Mouse (Mus musculus): Measurements from ENCODE around the gene Gm10097.

- TF ChIP-seq CTCF (IDR thresholded peaks at IDR 0.05) (no peak), POLR2A (IDR thresholded peaks at IDR 0.05; ENCODE audit: insufficient read depth, low read depth, low read length) (no peak), EP300 (IDR thresholded peaks at IDR 0.05; ENCODE audit: insufficient read depth, low read depth, low read length) (no peak)
Observed at GRCm38 (mm10) chr10:5086329-5086728, 17.3 kb downstream of the Gm10097 start.
